Mouse (Mus musculus) midbrain, embryonic 11.5 days (tissue): Measurements from ENCODE around the gene Nudt1. TPM values are rescaled to one million over a fixed set of nuclear protein-coding genes. Genes with fewer than 3 reads are reported as not detected.

Experiments used
- ATAC-seq: fragments of 200-750 bp; cut with Nextera tagmentation; 2 replicates; pipeline ENCODE4 v1.8.0; 2017; ENCODE audit warnings: moderate TSS enrichment, moderate library complexity; ENCODE audit not compliant: low FRiP score
- DNase-seq: peaks from one replicate; pipeline ENCODE4 v3.0.0; 2015; ENCODE audit warnings: low spot score; ENCODE audit errors: missing footprints
- H3K27ac ChIP-seq: fragments of 300-500 bp; sonication (generic); 2 replicates; pipeline ENCODE4 v1.5.1; 2014; ENCODE audit warnings: low read depth, low read length
- H3K27me3 ChIP-seq: fragments of 300-500 bp; sonication (generic); 2 replicates; pipeline ENCODE4 v1.6.1; 2014; ENCODE audit warnings: mild to moderate bottlenecking, low read length, moderate library complexity, mixed read lengths; ENCODE audit not compliant: control insufficient read depth, insufficient read depth
- H3K36me3 ChIP-seq: fragments of 300-500 bp; sonication (generic); 2 replicates; pipeline ENCODE4 v1.6.1; 2014; ENCODE audit warnings: mild to moderate bottlenecking, low read length, moderate library complexity, mixed read lengths; ENCODE audit not compliant: control insufficient read depth, insufficient read depth
- H3K4me1 ChIP-seq: fragments of 300-500 bp; sonication (generic); 2 replicates; pipeline ENCODE4 v1.6.1; 2014; ENCODE audit warnings: low read length; ENCODE audit not compliant: control insufficient read depth, insufficient read depth
- H3K4me2 ChIP-seq: fragments of 300-500 bp; sonication (generic); 2 replicates; pipeline ENCODE4 v1.6.1; 2014; ENCODE audit warnings: mild to moderate bottlenecking, moderate library complexity
- H3K4me3 ChIP-seq: fragments of 300-500 bp; sonication (generic); 2 replicates; pipeline ENCODE4 v1.5.1; 2014; ENCODE audit warnings: low read depth, low read length
- H3K9ac ChIP-seq: fragments of 300-500 bp; sonication (generic); 2 replicates; pipeline ENCODE4 v1.6.1; 2014; ENCODE audit warnings: low read length
- H3K9me3 ChIP-seq: fragments of 300-500 bp; sonication (generic); 2 replicates; pipeline ENCODE4 v1.6.1; 2016; ENCODE audit warnings: low read length; ENCODE audit not compliant: control insufficient read depth
- WGBS: fragments of 180-500 bp; shearing (Covaris S2); extraction: QIAGEN DNeasy Blood & Tissue Kit; methylation state at CpG from one replicate; pipeline ENCODE4 v1.1.7; 2014; 5-methylcytosine and 5-hydroxymethylcytosine counted together
- polyA plus RNA-seq: library from polyadenylated mRNA; unstranded; fragments of >200 nt; fragmentation: Nextera tagmentation; extraction: Ambion mirVana; gene quantifications from 2 replicates; pipeline ENCODE4 v1.2.1, GENCODE M21; 2014

The Nudt1 gene
- polyA plus RNA-seq = 41.2 and 48.5 TPM in 2 replicates

DNA sequence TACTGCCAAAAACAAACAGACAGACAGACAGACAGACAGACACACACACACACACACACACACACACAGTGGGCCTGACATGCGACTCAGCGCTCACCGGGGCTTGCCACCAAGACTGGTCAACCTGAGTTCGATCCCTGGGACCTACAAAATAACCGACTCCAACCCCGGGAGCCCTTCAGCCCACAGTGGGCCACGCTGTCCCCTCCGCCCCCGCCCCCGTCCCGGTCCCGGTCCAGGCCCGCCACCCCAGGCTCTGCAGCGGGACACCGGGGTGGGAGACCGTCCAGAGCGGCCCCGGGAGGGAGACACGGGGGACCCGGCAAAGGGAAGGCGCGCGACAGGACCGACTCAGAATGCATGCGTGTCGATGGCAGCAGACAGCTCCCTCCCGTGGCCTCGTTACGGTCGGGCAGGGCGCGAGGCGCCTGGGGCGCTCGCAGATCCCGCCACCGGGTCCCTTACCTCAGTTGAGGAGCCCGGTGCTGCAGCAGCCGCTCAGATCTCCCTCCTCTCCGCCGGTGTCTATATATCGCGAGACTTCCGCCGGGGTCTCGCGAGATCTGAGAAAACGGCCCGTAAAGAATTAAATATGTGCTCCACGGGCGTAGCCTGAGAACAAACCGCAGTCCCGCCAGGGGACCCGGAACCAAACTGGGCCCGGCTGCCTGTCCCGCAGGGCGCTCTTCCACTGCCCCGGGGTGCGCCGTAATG, at the start of gene Nudt1, which contains the start of gene Mad1l1:
Gene Nudt1, plus strand, starts transcription at position 615 of the 714 bp plus-strand sequence.
Gene Mad1l1, minus strand, starts transcription at position 511 of the 714 bp plus-strand sequence.
- ATAC-seq = peak; percentile 89
- under 1% methylated on average over 60 of the region's 60 CpGs for WGBS
- H3K27ac ChIP-seq = peak within 1 kb of the TSS; percentile 52; the same call in 1 of the 2 replicates
- no peaks in the 10 kb centered on the region for H3K36me3 ChIP-seq
- H3K9ac ChIP-seq = peak within 1 kb of the TSS; percentile 89
- H3K4me2 ChIP-seq = peak within 1 kb of the TSS; percentile 45
- H3K9me3 ChIP-seq = no peaks in the 10 kb centered on the region
- H3K4me1 ChIP-seq = peaks cover 5% of the 10 kb centered on the region
- H3K27me3 ChIP-seq = no peaks in the 10 kb centered on the region
- peak within 1 kb of the TSS; percentile 65 for H3K4me3 ChIP-seq
- peak; percentile 99 for DNase-seq

DNA sequence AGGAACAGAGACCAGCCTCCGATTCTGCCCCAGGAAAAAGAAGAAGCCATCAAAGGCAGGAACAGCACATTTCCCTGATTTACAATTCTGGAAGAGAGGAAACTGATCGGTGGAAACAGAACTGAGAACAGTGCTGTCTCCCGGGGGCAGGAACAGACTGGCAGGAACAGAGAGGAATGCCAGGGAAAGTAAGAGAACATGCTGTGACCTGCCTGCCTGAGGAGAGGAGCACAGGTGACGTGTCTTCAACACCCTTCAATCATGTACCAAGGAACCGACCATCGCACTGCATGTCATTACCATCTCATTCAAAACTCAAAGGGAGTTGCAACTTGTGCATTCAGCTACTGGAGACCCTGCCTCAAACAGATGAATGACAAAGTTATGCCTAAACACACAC, 44.7 kb upstream of the Nudt1 start:
- Histone ChIP-seq H3K4me2 (no peak overlapping the region), H3K4me1 (no peaks in the 10 kb centered on the region), H3K9ac (no peak overlapping the region), H3K27me3 (no peaks in the 10 kb centered on the region), H3K36me3 (no peaks in the 10 kb centered on the region), H3K4me3 (no peak overlapping the region), H3K27ac (no peak overlapping the region), H3K9me3 (no peaks in the 10 kb centered on the region)
- DNase-seq = no peak
- 85% methylated on average over 6 of the region's 6 CpGs for WGBS
- no peak for ATAC-seq

DNA sequence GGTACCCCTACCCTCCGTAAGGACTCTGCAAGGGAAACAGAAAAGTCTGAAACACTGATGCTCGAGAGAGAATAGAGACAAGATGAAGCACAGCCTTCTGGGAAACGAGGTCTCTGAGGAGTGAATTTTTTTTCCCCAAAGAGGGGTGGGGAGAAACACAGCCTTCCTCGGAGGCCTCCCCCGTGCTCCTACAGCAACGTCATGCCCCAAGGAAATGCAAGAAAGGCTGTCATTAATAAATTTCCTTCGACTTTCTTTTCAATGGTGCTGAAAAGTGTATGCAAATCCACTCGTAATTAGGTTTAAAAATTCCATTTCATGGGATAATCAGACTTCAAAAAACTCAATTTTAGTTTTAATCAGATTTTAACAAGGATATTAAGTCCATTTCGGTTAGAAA, 41.3 kb upstream of the Nudt1 start:
- Histone ChIP-seq H3K27ac (no peak overlapping the region), H3K36me3 (no peaks in the 10 kb centered on the region; the same call in 1 of the 2 replicates), H3K4me3 (no peak overlapping the region), H3K27me3 (no peaks in the 10 kb centered on the region), H3K4me1 (no peaks in the 10 kb centered on the region), H3K9ac (no peak overlapping the region), H3K9me3 (no peaks in the 10 kb centered on the region), H3K4me2 (no peak overlapping the region)
- no peak for ATAC-seq
- peak; percentile 28 for DNase-seq
- 84% methylated on average over 9 of the region's 9 CpGs for WGBS

DNA sequence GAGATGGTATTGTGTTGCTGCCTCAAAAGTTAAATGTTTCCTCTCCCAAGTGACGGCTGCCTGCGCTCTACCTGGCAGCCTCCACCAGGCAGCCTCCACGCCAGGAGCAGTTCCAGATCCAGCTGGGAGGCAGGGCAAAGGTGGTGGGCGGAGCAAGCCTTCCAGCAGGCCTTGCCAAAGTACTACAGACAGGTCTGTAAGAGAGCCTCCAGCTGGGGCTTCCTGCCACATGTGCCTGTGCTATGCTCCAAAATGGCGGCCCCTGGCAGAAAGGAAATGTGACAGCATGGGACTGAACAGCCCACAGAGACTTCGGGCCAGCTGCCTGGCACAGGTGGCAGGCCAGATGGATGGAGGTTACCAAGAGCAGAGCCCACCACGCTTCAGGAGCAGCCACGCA, 39.1 kb upstream of the Nudt1 start:
- Histone ChIP-seq H3K9me3 (no peaks in the 10 kb centered on the region), H3K4me2 (no peak overlapping the region), H3K9ac (no peak overlapping the region), H3K4me3 (no peak overlapping the region), H3K36me3 (no peaks in the 10 kb centered on the region; the same call in 1 of the 2 replicates), H3K4me1 (no peaks in the 10 kb centered on the region), H3K27me3 (no peaks in the 10 kb centered on the region), H3K27ac (no peak overlapping the region)
- 85% methylated on average over 8 of the region's 8 CpGs for WGBS
- DNase-seq (peak; percentile 41), ATAC-seq (no peak)

DNA sequence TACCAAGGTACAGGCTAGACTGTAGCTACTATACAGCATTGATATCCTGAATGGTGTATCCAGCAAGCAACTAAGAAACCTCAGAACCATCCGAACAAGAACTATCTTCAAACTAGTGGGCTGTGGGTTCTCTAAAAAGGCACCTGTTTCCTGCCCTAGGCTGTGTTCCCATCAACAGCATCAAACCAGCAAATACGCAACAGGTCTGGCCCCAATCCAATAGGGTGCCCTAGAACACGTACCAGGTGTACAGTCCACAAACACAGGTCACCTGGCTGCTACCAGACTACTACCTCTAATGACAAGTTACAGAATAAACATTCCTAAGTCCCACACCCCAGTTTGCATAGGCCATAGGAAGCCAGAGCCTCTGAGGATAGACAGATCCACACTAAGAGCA, 38.6 kb upstream of the Nudt1 start:
- no peak overlapping the region for H3K4me3 ChIP-seq
- H3K4me1 ChIP-seq = no peaks in the 10 kb centered on the region
- H3K4me2 ChIP-seq = no peak overlapping the region
- H3K27me3 ChIP-seq = no peaks in the 10 kb centered on the region
- no peak overlapping the region for H3K9ac ChIP-seq
- ATAC-seq (no peak), DNase-seq (peak; percentile 8)
- H3K27ac ChIP-seq = no peak overlapping the region
- no peaks in the 10 kb centered on the region for H3K9me3 ChIP-seq
- 98% methylated on average over 3 of the region's 3 CpGs for WGBS
- H3K36me3 ChIP-seq = no peaks in the 10 kb centered on the region; the same call in 1 of the 2 replicates

DNA sequence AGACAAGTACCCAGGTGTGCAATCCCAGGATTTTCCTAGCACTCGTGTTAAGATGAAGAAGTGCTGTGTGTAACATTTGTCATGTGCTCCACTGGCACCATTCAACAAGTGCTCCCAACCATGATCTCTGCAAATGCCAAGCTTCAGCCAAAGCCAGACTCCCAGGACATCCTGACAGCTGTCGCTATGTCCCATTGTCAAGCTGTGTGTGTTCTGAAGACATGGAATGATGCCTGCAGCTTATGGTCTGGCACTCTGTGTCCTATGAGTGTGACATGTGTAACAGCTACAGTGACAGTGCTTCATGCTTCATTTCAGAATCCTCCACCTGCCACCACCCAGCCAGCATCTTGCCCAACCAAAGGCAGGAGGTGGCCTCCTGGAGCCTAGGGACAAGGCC, 37.4 kb upstream of the Nudt1 start:
- H3K27ac ChIP-seq = no peak overlapping the region
- H3K4me2 ChIP-seq = no peak overlapping the region
- H3K4me3 ChIP-seq = no peak overlapping the region
- 89% methylated on average over 2 of the region's 2 CpGs for WGBS
- DNase-seq (peak; percentile 53), ATAC-seq (no peak)
- no peaks in the 10 kb centered on the region for H3K4me1 ChIP-seq
- no peaks in the 10 kb centered on the region for H3K27me3 ChIP-seq
- H3K36me3 ChIP-seq = peaks cover 3% of the 10 kb centered on the region
- no peak overlapping the region for H3K9ac ChIP-seq
- H3K9me3 ChIP-seq = no peaks in the 10 kb centered on the region

DNA sequence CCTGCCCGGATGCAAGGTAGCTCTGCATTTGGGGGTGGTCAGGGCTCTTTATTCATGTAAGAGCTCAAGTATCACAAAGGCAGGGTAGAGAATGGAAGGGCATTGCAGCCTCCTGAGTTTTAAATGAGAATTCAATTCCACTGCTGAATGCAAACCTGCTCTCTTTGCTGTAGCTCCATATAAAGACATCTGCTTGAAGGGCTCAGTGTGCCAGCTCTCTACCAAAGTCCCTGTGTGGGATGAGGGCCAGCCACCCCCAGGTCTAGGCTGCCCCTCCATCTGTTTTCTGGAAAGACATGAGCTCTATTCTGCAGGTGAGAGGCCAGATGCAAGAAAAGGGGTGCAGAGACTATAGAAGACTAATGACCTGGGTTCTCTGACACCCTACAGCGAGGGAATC, 36.7 kb upstream of the Nudt1 start:
- Histone ChIP-seq H3K4me2 (no peak overlapping the region), H3K4me1 (no peaks in the 10 kb centered on the region), H3K4me3 (no peak overlapping the region), H3K9me3 (no peaks in the 10 kb centered on the region), H3K9ac (no peak overlapping the region), H3K27me3 (no peaks in the 10 kb centered on the region), H3K36me3 (peaks cover 9% of the 10 kb centered on the region), H3K27ac (no peak overlapping the region)
- ATAC-seq (no peak), DNase-seq (peak; percentile 59)
- WGBS = 86% methylated on average over 2 of the region's 2 CpGs

DNA sequence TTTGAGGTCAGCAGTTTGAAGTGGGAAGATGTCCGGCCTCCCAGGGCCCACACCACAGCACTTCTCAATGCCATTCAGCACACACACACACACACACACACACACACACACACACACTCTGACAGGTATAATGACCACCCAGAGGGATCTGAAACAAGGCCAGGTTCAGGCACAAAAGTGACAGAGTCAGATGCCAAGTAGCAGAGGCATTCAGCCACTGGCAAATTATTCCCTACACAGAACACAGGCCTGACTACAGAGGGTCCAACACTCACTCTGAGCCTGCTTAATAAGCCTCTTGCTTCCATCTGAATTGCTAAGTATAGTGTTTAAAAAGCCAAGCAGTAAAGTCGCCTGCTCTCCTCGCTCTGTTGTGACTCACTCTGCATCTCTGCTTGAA, 33.2 kb upstream of the Nudt1 start:
- Histone ChIP-seq H3K4me1 (no peaks in the 10 kb centered on the region), H3K9ac (no peak overlapping the region), H3K9me3 (no peaks in the 10 kb centered on the region), H3K27me3 (no peaks in the 10 kb centered on the region), H3K4me2 (no peak overlapping the region), H3K36me3 (peaks cover 11% of the 10 kb centered on the region), H3K4me3 (no peak overlapping the region), H3K27ac (no peak overlapping the region)
- no peak for ATAC-seq
- 90% methylated on average over 3 of the region's 3 CpGs for WGBS
- peak; percentile 21 for DNase-seq

DNA sequence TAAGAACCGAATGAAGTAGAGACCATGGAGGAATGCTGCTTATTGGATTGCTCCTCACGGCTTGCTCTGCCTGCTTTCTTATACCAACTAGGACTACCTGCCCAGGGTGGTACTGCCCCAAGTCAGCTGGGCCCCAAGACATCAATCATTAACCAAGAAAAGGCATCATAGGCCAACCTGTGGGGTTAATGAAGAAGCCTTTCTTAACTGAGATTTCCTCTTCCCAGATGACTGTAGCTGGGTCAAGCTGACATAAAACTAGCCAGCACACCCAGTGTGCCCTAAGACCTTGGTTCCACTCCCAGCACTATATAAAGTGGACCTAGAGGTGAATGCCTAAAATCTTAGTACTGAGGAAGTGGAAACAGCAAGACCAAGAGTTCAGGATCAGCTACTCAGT, 32.3 kb upstream of the Nudt1 start:
- no peak overlapping the region for H3K4me2 ChIP-seq
- H3K9ac ChIP-seq = no peak overlapping the region
- no peaks in the 10 kb centered on the region for H3K27me3 ChIP-seq
- H3K27ac ChIP-seq = no peak overlapping the region
- DNase-seq (peak; percentile 72), ATAC-seq (no peak)
- no peaks in the 10 kb centered on the region for H3K4me1 ChIP-seq
- H3K4me3 ChIP-seq = no peak overlapping the region
- H3K9me3 ChIP-seq = no peaks in the 10 kb centered on the region
- 92% methylated on average over 2 of the region's 2 CpGs for WGBS
- peaks cover 11% of the 10 kb centered on the region for H3K36me3 ChIP-seq
